Mouse (Mus musculus): ENCODE results near the gene Hlx. TPM values are rescaled to one million over a fixed set of nuclear protein-coding genes. Genes with fewer than 3 reads are reported as not detected.
A peak's percentile ranks its signal among the peaks of the same experiment; 100 is the strongest.

Gene Hlx
- total RNA-seq, 1 experiment: 1.4 TPM

- in situ Hi-C loops (cut with MboI; ENCODE audit: low sequenced_read_pairs in 2 of 2, unreplicated experiment in 2 of 2): no loop called here
These were observed 3.8 kb upstream of the Hlx start for GRCm38 (mm10) chr1:184736260-184736659.

GRCm38 (mm10) chr1:184734991-184735920, 2.8 kb upstream of the Hlx start:
- DNase-seq (ENCODE audit: low read depth, low spot score): no peak
- Histone ChIP-seq H3K36me3 (ENCODE audit: control insufficient read depth, insufficient read depth, low read length, poor library complexity, severe bottlenecking) (no peaks in the 10 kb centered on the region), H3K27ac (ENCODE audit: insufficient read depth, low read depth, low read length, poor library complexity, severe bottlenecking) (no peak overlapping the region), H3K9ac (ENCODE audit: insufficient read depth, low read depth, low read length, poor library complexity, severe bottlenecking) (no peak overlapping the region), H3K4me1 (ENCODE audit: control insufficient read depth in 2 of 2, insufficient read depth in 2 of 2, low read length in 2 of 2, poor library complexity in 1 of 2) (no peaks in the 10 kb centered on the region), H3K9me3 (ENCODE audit: control insufficient read depth, insufficient read depth, low read depth, low read length) (no peaks in the 10 kb centered on the region), H3K4me3 (ENCODE audit: insufficient read depth in 1 of 2, low read depth in 1 of 2, low read length in 2 of 2, poor library complexity in 1 of 2, severe bottlenecking in 1 of 2) (no peak overlapping the region)
- in situ Hi-C loops (cut with MboI; ENCODE audit: low sequenced_read_pairs in 2 of 2, unreplicated experiment in 2 of 2): no loop called here
- TF ChIP-seq HCFC1 (IDR thresholded peaks at IDR 0.05; ENCODE audit: borderline replicate concordance, insufficient read depth, low read length) (no peak), ZC3H11A (IDR thresholded peaks at IDR 0.05; ENCODE audit: borderline replicate concordance, low read depth, low read length) (no peak), MAFK (IDR thresholded peaks at IDR 0.05; ENCODE audit: insufficient read depth, low read depth, low read length) (no peak), CHD2 (IDR thresholded peaks at IDR 0.05; ENCODE audit: low read depth, low read length) (no peak), ZNF384 (IDR thresholded peaks at IDR 0.05; ENCODE audit: low read depth, low read length) (no peak)

More at GRCm38 (mm10) chr1:184736260-184736659, 3.8 kb upstream of the Hlx start:
- Histone ChIP-seq H3K4me1 (ENCODE audit: control insufficient read depth in 2 of 2, insufficient read depth in 2 of 2, low read length in 2 of 2, poor library complexity in 1 of 2) (no peaks in the 10 kb centered on the region), H3K4me3 (ENCODE audit: insufficient read depth in 1 of 2, low read depth in 1 of 2, low read length in 2 of 2, poor library complexity in 1 of 2, severe bottlenecking in 1 of 2) (no peak overlapping the region), H3K9me3 (ENCODE audit: control insufficient read depth, insufficient read depth, low read depth, low read length) (no peaks in the 10 kb centered on the region), H3K36me3 (ENCODE audit: control insufficient read depth, insufficient read depth, low read length, poor library complexity, severe bottlenecking) (no peaks in the 10 kb centered on the region), H3K27ac (ENCODE audit: insufficient read depth, low read depth, low read length, poor library complexity, severe bottlenecking) (no peak overlapping the region), H3K9ac (ENCODE audit: insufficient read depth, low read depth, low read length, poor library complexity, severe bottlenecking) (no peak overlapping the region)
- no peak for TF ChIP-seq HCFC1 (IDR thresholded peaks at IDR 0.05; ENCODE audit: borderline replicate concordance, insufficient read depth, low read length)
- no peak for DNase-seq (ENCODE audit: low read depth, low spot score)

- TF ChIP-seq ZC3H11A (IDR thresholded peaks at IDR 0.05; ENCODE audit: borderline replicate concordance, low read depth, low read length) (no peak), MAFK (IDR thresholded peaks at IDR 0.05; ENCODE audit: insufficient read depth, low read depth, low read length) (no peak), ZNF384 (IDR thresholded peaks at IDR 0.05; ENCODE audit: low read depth, low read length) (no peak), CHD2 (IDR thresholded peaks at IDR 0.05; ENCODE audit: low read depth, low read length) (no peak), HCFC1 (IDR thresholded peaks at IDR 0.05; ENCODE audit: borderline replicate concordance, insufficient read depth, low read length) (no peak)
These were observed 1.8 kb upstream of the Hlx start for GRCm38 (mm10) chr1:184734067-184734830.

GRCm38 (mm10) chr1:184733300-184734066, 1.1 kb upstream of the Hlx start:
- in situ Hi-C loops (cut with MboI; ENCODE audit: low sequenced_read_pairs in 2 of 2, unreplicated experiment in 2 of 2): no loop called here
- TF ChIP-seq HCFC1 (IDR thresholded peaks at IDR 0.05; ENCODE audit: borderline replicate concordance, insufficient read depth, low read length) (peak; percentile 15; the same call in 1 of the 2 replicates), ZNF384 (IDR thresholded peaks at IDR 0.05; ENCODE audit: low read depth, low read length) (no peak)
- Histone ChIP-seq H3K4me3 (ENCODE audit: insufficient read depth in 1 of 2, low read depth in 1 of 2, low read length in 2 of 2, poor library complexity in 1 of 2, severe bottlenecking in 1 of 2) (peak overlapping the region; percentile 64 to 65; a peak in 3 of 4 replicates), H3K36me3 (ENCODE audit: control insufficient read depth, insufficient read depth, low read length, poor library complexity, severe bottlenecking) (no peaks in the 10 kb centered on the region), H3K9me3 (ENCODE audit: control insufficient read depth, insufficient read depth, low read depth, low read length) (no peaks in the 10 kb centered on the region), H3K9ac (ENCODE audit: insufficient read depth, low read depth, low read length, poor library complexity, severe bottlenecking) (no peak overlapping the region), H3K4me1 (ENCODE audit: control insufficient read depth in 2 of 2, insufficient read depth in 2 of 2, low read length in 2 of 2, poor library complexity in 1 of 2) (no peaks in the 10 kb centered on the region), H3K27ac (ENCODE audit: insufficient read depth, low read depth, low read length, poor library complexity, severe bottlenecking) (no peak overlapping the region)
- no peak for DNase-seq (ENCODE audit: low read depth, low spot score)

More at GRCm38 (mm10) chr1:184734067-184734830, 1.8 kb upstream of the Hlx start:
- no peak for DNase-seq (ENCODE audit: low read depth, low spot score)
- Histone ChIP-seq H3K4me3 (ENCODE audit: insufficient read depth in 1 of 2, low read depth in 1 of 2, low read length in 2 of 2, poor library complexity in 1 of 2, severe bottlenecking in 1 of 2) (no peak overlapping the region; a peak in 1 of 4 replicates), H3K27ac (ENCODE audit: insufficient read depth, low read depth, low read length, poor library complexity, severe bottlenecking) (no peak overlapping the region), H3K9ac (ENCODE audit: insufficient read depth, low read depth, low read length, poor library complexity, severe bottlenecking) (no peak overlapping the region), H3K36me3 (ENCODE audit: control insufficient read depth, insufficient read depth, low read length, poor library complexity, severe bottlenecking) (no peaks in the 10 kb centered on the region), H3K9me3 (ENCODE audit: control insufficient read depth, insufficient read depth, low read depth, low read length) (no peaks in the 10 kb centered on the region), H3K4me1 (ENCODE audit: control insufficient read depth in 2 of 2, insufficient read depth in 2 of 2, low read length in 2 of 2, poor library complexity in 1 of 2) (no peaks in the 10 kb centered on the region)
- in situ Hi-C loops (cut with MboI; ENCODE audit: low sequenced_read_pairs in 2 of 2, unreplicated experiment in 2 of 2): no loop called here
